Mouse (Mus musculus) bone marrow macrophage, adult 2 months (primary cell): ENCODE data around the gene Gm8356.
"Not testable (repeated sequence)": the region's sequence is repeated elsewhere in the genome, so short reads cannot be mapped to it uniquely, and the experiment has no call there.

Experiments
- CTCF ChIP-seq: IDR thresholded peaks from 2 replicates; pipeline ENCODE4 v1.5.1; 2012; ENCODE audit warnings: low read depth, mild to moderate bottlenecking, low read length, moderate library complexity
- POLR2A ChIP-seq: IDR thresholded peaks from 2 replicates; pipeline ENCODE4 v1.6.1; 2012; ENCODE audit warnings: mild to moderate bottlenecking, low read depth, low read length, borderline replicate concordance

- TF ChIP-seq POLR2A, CTCF: not testable (repeated sequence)
These were observed 55.0 kb downstream of the Gm8356 start for GRCm38 (mm10) chr14:6482126-6482525.
